Mouse (Mus musculus): ENCODE data around the gene Slco2a1. TPM values are rescaled to one million over a fixed set of nuclear protein-coding genes. Genes with fewer than 3 reads are reported as not detected.

The Slco2a1 gene
- total and polyA plus RNA-seq, 3 experiments = 0.14 TPM; not detected in 2

DNA sequence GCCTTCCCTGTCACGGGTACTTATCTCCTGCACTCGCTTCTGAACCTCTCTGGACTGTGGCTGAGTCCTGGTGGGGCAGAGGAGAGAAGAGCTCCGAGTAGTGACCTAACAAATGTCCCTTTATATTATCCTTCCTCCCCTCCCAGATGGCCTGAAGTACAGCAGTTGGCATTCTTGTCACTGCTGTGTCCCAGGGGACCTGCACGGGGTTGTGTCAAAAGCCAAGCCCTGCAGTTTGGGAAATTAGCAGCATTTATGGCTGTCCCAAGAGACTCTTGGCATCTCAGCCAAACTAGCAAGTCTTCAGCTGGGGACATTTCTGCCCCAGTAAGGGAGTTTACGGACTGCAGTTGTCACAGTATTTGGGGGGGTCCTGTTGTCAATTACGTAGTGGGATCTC is 151.0 kb downstream of the Slco2a1 start:
- Histone ChIP-seq H3K27me3 (replicated peaks) (no peaks in the 10 kb centered on the region), H3K9me3 (replicated peaks; ENCODE audit: low read length) (no peaks in the 10 kb centered on the region), H3K9ac (ENCODE audit: insufficient read depth, low read depth) (no peak overlapping the region), H3K4me1 (ENCODE audit: control insufficient read depth in 1 of 2, insufficient read depth in 2 of 2) (peaks cover 30 to 66% of the 10 kb centered on the region in 2 experiments), H3K36me3 (replicated peaks in 1 of 2; ENCODE audit: control insufficient read depth in 1 of 2, insufficient read depth in 1 of 2, low read length in 1 of 2) (no peaks in the 10 kb centered on the region), H3K27ac (ENCODE audit: insufficient read depth, low read depth) (no peak overlapping the region), H3K79me2 (replicated peaks; ENCODE audit: control insufficient read depth, extremely low read depth, insufficient read depth, poor library complexity, severe bottlenecking) (no peaks in the 10 kb centered on the region), H3K4me2 (ENCODE audit: insufficient read depth, low read depth, poor library complexity, severe bottlenecking) (0 out of 2 replicates have a peak overlapping the region, but pooled peaks have one; percentile 39), H3K4me3 (replicated peaks in 1 of 3; ENCODE audit: low read depth in 2 of 3, low read length in 2 of 3, poor library complexity in 1 of 3) (no peak overlapping the region)
- dilution Hi-C loops (cut with MboI; ENCODE audit: extremely low pct_ligation_motif_present, extremely low pct_unique_long_range_greater_than_20kb, low sequenced_read_pairs) (no loop called here), in situ Hi-C loops (cut with MboI; ENCODE audit: low pct_ligation_motif_present, low pct_unique_long_range_greater_than_20kb, low sequenced_read_pairs) (no loop called here)
- DNase-seq (ENCODE audit: extremely low read depth) = no peak
- TF ChIP-seq MAX (IDR thresholded peaks at IDR 0.05; ENCODE audit: low read length) = no peak
- TF ChIP-seq JUND (conservative IDR thresholded peaks at IDR 0.05; ENCODE audit: low read depth, low read length) = no peak
- TF ChIP-seq POLR2AphosphoS2 (IDR thresholded peaks at IDR 0.05; ENCODE audit: low read depth, low read length) = no peak
- TF ChIP-seq CTCF (conservative IDR thresholded peaks at IDR 0.05 in 1 of 2, IDR thresholded peaks at IDR 0.05 in 1 of 2; ENCODE audit: low read depth in 2 of 2, low read length in 2 of 2) = no peak
- TF ChIP-seq NELFE (IDR thresholded peaks at IDR 0.05; ENCODE audit: low read depth, low read length) = no peak
- no peak for TF ChIP-seq ZNF384 (IDR thresholded peaks at IDR 0.05; ENCODE audit: low read depth, low read length)
- TF ChIP-seq RCOR1 (conservative IDR thresholded peaks at IDR 0.05; ENCODE audit: low read depth, low read length) = no peak
- TF ChIP-seq ELF1 (IDR thresholded peaks at IDR 0.05; ENCODE audit: low read depth, low read length) = no peak
- TF ChIP-seq CHD2 (IDR thresholded peaks at IDR 0.05; ENCODE audit: low read length) = no peak
- no peak for TF ChIP-seq TCF12 (IDR thresholded peaks at IDR 0.05; ENCODE audit: low read depth, low read length)
- no peak for TF ChIP-seq CHD1 (IDR thresholded peaks at IDR 0.05; ENCODE audit: low read depth, low read length)

DNA sequence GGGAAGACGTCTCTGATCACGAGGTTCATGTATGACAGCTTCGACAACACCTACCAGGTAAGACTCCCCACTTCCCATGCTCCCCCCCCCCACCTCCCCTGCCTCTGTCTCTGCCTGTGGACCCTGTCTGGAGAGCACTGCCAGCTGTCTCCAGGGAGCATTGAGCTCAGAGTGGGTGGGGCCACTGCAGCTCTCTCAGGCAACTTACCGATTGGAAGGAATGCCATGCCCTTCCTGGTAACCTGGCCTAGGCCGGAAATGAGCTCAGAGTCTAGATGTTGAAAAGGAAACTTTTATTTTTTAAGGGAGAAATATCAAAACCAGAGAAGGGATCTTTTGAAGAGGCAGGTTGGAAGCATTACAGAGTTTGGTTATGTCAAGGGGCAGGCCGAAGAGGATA is 151.9 kb downstream of the Slco2a1 start:
- no peak for DNase-seq (ENCODE audit: extremely low read depth)
- Histone ChIP-seq H3K27ac (ENCODE audit: insufficient read depth, low read depth) (no peak overlapping the region), H3K9ac (ENCODE audit: insufficient read depth, low read depth) (no peak overlapping the region), H3K9me3 (replicated peaks; ENCODE audit: low read length) (no peaks in the 10 kb centered on the region), H3K4me2 (ENCODE audit: insufficient read depth, low read depth, poor library complexity, severe bottlenecking) (no peak overlapping the region), H3K79me2 (replicated peaks; ENCODE audit: control insufficient read depth, extremely low read depth, insufficient read depth, poor library complexity, severe bottlenecking) (no peaks in the 10 kb centered on the region), H3K36me3 (replicated peaks in 1 of 2; ENCODE audit: control insufficient read depth in 1 of 2, insufficient read depth in 1 of 2, low read length in 1 of 2) (no peaks in the 10 kb centered on the region), H3K4me3 (replicated peaks in 1 of 3; ENCODE audit: low read depth in 2 of 3, low read length in 2 of 3, poor library complexity in 1 of 3) (no peak overlapping the region), H3K27me3 (replicated peaks) (no peaks in the 10 kb centered on the region), H3K4me1 (ENCODE audit: control insufficient read depth in 1 of 2, insufficient read depth in 2 of 2) (peaks cover 26 to 68% of the 10 kb centered on the region in 2 experiments)
- in situ Hi-C loops (cut with MboI; ENCODE audit: low pct_ligation_motif_present, low pct_unique_long_range_greater_than_20kb, low sequenced_read_pairs) (no loop called here), dilution Hi-C loops (cut with MboI; ENCODE audit: extremely low pct_ligation_motif_present, extremely low pct_unique_long_range_greater_than_20kb, low sequenced_read_pairs) (no loop called here)
- TF ChIP-seq MXI1 (IDR thresholded peaks at IDR 0.05; ENCODE audit: low read depth, low read length) (no peak), JUN (IDR thresholded peaks at IDR 0.05; ENCODE audit: insufficient read depth, low read depth, low read length) (no peak), IRF4 (IDR thresholded peaks at IDR 0.05; ENCODE audit: low read depth, low read length) (no peak), ZMIZ1 (IDR thresholded peaks at IDR 0.05; ENCODE audit: low read depth, low read length) (no peak), MAZ (IDR thresholded peaks at IDR 0.05; ENCODE audit: low read depth, low read length) (no peak)

All from CH12.LX (cell line).